Mouse (Mus musculus): ENCODE results near the gene Vamp1. TPM values are rescaled to one million over a fixed set of nuclear protein-coding genes. Genes with fewer than 3 reads are reported as not detected.

Vamp1 gene
- polyA plus RNA-seq, 1 experiment from 2014 or later = 4.2 TPM

GRCm38 (mm10) chr6:125191332-125192015 is 23.9 kb upstream of the Vamp1 start, which contains the start of the genes Ncapd2 and Mrpl51:
Gene Ncapd2 (minus strand): TSS chr6:125191701.
Gene Mrpl51 (plus strand): TSS chr6:125191801.
- peak within 1 kb of the TSS; percentile 77 for H3K4me3 ChIP-seq

DNA sequence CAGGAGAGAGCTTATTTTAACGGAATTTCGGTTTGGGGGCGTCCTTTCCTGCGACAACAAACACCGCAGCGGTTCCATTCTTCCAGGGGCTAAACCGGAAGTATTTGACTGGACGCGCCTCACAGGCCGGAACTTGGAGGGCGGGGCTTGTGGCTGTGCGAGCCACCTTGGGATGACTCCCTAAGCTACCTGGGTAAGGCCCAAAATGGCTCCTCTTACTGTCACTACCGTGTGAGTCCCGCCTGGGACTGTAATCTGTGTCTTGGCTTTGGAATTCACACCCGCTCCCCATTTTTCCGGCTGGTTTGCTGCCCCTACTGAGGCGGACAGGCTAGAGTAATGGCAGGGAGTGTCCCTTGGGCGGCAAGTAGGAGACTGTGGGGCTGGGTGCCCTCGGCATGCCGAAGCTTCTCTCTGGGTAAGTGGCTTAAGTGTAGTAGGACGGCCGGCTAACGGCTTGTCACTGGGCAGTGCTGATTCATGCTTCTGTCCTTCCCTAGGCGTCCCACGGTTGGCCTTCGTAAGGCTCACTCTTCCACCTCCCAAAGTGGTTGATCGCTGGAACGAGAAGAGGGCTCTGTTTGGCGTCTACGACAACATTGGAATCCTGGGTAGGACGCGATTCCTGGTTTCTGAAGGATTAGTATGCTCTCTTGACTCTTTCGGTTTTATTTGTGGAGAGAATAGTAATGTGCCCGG is 23.2 kb upstream of the Vamp1 start:
- peak overlapping the region; percentile 77 for H3K4me3 ChIP-seq
- WGBS = under 1% methylated on average over 34 of the region's 34 CpGs
- H3K4me1 ChIP-seq = peaks cover 50% of the 10 kb centered on the region
- H3K27ac ChIP-seq (replicated peaks) = peak overlapping the region; percentile 98
- H3K9me3 ChIP-seq (replicated peaks) = no peaks in the 10 kb centered on the region
- H3K36me3 ChIP-seq = peaks cover 54% of the 10 kb centered on the region
- no peaks in the 10 kb centered on the region for H3K27me3 ChIP-seq (ENCODE audit: low read depth, poor library complexity, severe bottlenecking)
- DNase-seq (ENCODE audit: low spot score) = peak; percentile 94

More at GRCm38 (mm10) chr6:125191332-125192015, 23.9 kb upstream of the Vamp1 start, which contains the start of the genes Ncapd2 and Mrpl51:
- WGBS = under 1% methylated on average over 54 of the region's 54 CpGs
- DNase-seq (ENCODE audit: low spot score) = peak; percentile 99
- Histone ChIP-seq H3K27me3 (ENCODE audit: low read depth, poor library complexity, severe bottlenecking) (no peaks in the 10 kb centered on the region), H3K27ac (replicated peaks) (peak within 1 kb of the TSS; percentile 98), H3K36me3 (peaks cover 61% of the 10 kb centered on the region), H3K4me1 (peaks cover 43% of the 10 kb centered on the region), H3K9me3 (replicated peaks) (no peaks in the 10 kb centered on the region)

DNA sequence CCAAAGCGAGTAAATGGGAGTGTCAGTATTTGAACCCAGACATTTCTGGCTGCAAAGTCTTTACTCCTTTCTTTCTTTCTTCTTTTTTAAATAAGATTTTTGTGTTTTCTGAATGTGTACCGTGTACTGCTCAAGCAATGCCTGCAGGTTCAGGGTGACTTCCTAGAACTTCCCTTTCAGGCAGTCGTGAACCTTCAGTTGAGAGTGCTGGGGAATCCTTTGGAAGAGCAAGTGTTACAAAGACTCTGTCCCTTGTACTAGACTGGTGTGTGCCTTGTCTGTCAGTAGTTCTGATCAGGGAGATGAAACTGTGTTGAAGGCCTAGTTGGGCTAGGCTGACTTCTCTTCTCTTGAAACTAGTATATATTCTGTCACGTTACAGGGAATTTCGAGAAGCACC is 22.5 kb upstream of the Vamp1 start:
- Histone ChIP-seq H3K9me3 (replicated peaks) (no peaks in the 10 kb centered on the region), H3K36me3 (peaks cover 48% of the 10 kb centered on the region), H3K27me3 (ENCODE audit: low read depth, poor library complexity, severe bottlenecking) (no peaks in the 10 kb centered on the region), H3K4me1 (peaks cover 54% of the 10 kb centered on the region), H3K27ac (replicated peaks) (peak overlapping the region; percentile 98), H3K4me3 (peak overlapping the region; percentile 77)
- 52% methylated on average over 5 of the region's 5 CpGs for WGBS
- no peak for DNase-seq (ENCODE audit: low spot score)

GRCm38 (mm10) chr6:125193390-125193789 is 22.0 kb upstream of the Vamp1 start:
- H3K36me3 ChIP-seq = peaks cover 42% of the 10 kb centered on the region
- DNase-seq (ENCODE audit: low spot score) = no peak
- H3K27ac ChIP-seq (replicated peaks) = no peak overlapping the region
- no peaks in the 10 kb centered on the region for H3K27me3 ChIP-seq (ENCODE audit: low read depth, poor library complexity, severe bottlenecking)
- H3K4me1 ChIP-seq = peaks cover 54% of the 10 kb centered on the region
- no peaks in the 10 kb centered on the region for H3K9me3 ChIP-seq (replicated peaks)
- 85% methylated on average over 7 of the region's 7 CpGs for WGBS
- 0 out of 2 replicates have a peak overlapping the region, but pooled peaks have one; percentile 21 for H3K4me3 ChIP-seq

DNA sequence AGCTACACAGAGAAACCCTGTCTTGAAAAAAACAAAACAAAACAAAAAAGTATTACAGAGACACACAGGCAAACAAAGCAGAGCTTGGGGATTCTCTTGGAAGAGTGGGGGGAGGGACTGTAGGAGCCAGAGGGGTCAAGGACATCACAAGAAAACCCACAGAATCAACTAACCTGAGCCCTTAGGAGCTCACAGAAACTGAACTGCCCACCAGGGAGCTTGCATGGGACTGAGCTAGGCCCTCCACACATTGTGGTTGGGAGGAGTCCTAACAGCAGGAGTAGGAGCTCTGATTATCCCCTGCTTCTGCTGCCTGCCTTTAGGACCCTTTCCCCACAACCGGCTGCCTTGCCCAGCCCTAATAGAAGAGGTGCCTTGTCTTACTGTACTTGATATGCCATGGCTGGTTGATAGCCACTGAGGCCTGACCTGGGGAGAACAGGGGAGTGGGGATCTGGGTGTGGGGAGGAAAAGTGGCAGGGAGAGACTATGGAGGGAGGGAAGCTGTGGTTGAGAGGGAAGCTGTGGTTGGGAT is 19.7 kb upstream of the Vamp1 start:
- H3K9me3 ChIP-seq (replicated peaks) = no peaks in the 10 kb centered on the region
- WGBS = 17% methylated on average over 1 of the region's 1 CpGs
- no peak for DNase-seq (ENCODE audit: low spot score)
- peaks cover 40% of the 10 kb centered on the region for H3K4me1 ChIP-seq
- peaks cover 26% of the 10 kb centered on the region for H3K36me3 ChIP-seq
- 0 out of 2 replicates have a peak overlapping the region, but pooled peaks have one; percentile 5 for H3K4me3 ChIP-seq
- H3K27ac ChIP-seq (replicated peaks) = peak overlapping the region; percentile 71
- H3K27me3 ChIP-seq (ENCODE audit: low read depth, poor library complexity, severe bottlenecking) = no peaks in the 10 kb centered on the region

DNA sequence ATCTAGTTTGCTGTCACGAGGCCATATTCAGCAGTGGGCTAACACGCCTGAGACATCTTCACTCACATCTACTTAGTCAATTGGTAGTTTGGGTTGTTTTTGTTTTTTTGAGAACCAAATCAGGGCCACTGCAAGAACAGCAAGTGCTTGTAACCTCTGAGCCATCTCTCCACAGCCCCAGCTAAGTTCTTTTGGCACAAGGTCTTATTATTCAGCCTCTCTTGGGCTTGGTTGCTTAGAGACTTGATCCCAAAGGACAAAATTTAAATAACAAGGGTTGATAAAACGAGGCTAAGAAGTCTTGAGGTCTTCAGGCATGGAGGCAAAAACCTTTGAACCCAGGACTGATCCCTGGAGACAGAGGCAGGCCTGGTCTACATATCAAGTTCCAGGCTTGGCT is 19.1 kb upstream of the Vamp1 start:
- DNase-seq (ENCODE audit: low spot score) = no peak
- peaks cover 26% of the 10 kb centered on the region for H3K36me3 ChIP-seq
- H3K9me3 ChIP-seq (replicated peaks) = no peaks in the 10 kb centered on the region
- 41% methylated on average over 3 of the region's 3 CpGs for WGBS
- 0 out of 2 replicates have a peak overlapping the region, but pooled peaks have one; percentile 50 for H3K27ac ChIP-seq (replicated peaks)
- no peaks in the 10 kb centered on the region for H3K27me3 ChIP-seq (ENCODE audit: low read depth, poor library complexity, severe bottlenecking)
- H3K4me1 ChIP-seq = peaks cover 40% of the 10 kb centered on the region
- H3K4me3 ChIP-seq = no peak overlapping the region

GRCm38 (mm10) chr6:125197166-125197565 is 18.2 kb upstream of the Vamp1 start:
- H3K4me3 ChIP-seq = no peak overlapping the region
- peaks cover 26% of the 10 kb centered on the region for H3K36me3 ChIP-seq
- 0 out of 2 replicates have a peak overlapping the region, but pooled peaks have one; percentile 50 for H3K27ac ChIP-seq (replicated peaks)
- H3K27me3 ChIP-seq (ENCODE audit: low read depth, poor library complexity, severe bottlenecking) = no peaks in the 10 kb centered on the region
- H3K9me3 ChIP-seq (replicated peaks) = no peaks in the 10 kb centered on the region
- DNase-seq (ENCODE audit: low spot score) = no peak
- 85% methylated on average over 5 of the region's 5 CpGs for WGBS
- peaks cover 40% of the 10 kb centered on the region for H3K4me1 ChIP-seq

GRCm38 (mm10) chr6:125210436-125210835 is 4.9 kb upstream of the Vamp1 start:
- Histone ChIP-seq H3K9me3 (replicated peaks) (no peaks in the 10 kb centered on the region), H3K36me3 (no peaks in the 10 kb centered on the region), H3K27me3 (ENCODE audit: low read depth, poor library complexity, severe bottlenecking) (peaks cover 19% of the 10 kb centered on the region; the same call in 1 of the 2 replicates), H3K27ac (replicated peaks) (no peak overlapping the region), H3K4me1 (peaks cover 3% of the 10 kb centered on the region; the same call in 1 of the 2 replicates), H3K4me3 (no peak overlapping the region)
- no peak for DNase-seq (ENCODE audit: low spot score)
- WGBS = 64% methylated on average over 1 of the region's 1 CpGs

DNA sequence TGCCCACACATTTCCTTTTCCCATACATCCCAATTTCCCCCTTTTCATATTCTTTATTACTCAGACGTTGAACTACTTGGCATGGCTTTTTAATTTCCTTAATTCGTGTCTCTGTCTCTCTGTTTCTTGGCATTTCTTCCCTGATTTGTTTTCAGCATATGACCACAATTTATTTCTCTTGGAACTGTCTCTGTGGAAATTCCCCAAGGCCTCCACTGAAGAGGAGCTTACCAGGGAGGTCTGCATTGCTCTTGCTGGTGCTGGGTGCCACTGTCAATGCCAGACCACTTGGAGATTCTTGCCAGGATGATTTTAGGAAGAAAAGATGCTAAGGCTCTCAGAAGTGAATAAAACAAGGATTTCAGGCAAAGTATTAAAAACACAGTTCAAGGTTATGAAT is 2.7 kb upstream of the Vamp1 start:
- Histone ChIP-seq H3K27ac (replicated peaks) (no peak overlapping the region), H3K27me3 (ENCODE audit: low read depth, poor library complexity, severe bottlenecking) (peaks cover 27% of the 10 kb centered on the region), H3K9me3 (replicated peaks) (no peaks in the 10 kb centered on the region), H3K4me1 (peaks cover 14% of the 10 kb centered on the region), H3K36me3 (no peaks in the 10 kb centered on the region), H3K4me3 (no peak overlapping the region)
- no peak for DNase-seq (ENCODE audit: low spot score)
- WGBS = 61% methylated on average over 2 of the region's 2 CpGs

DNA sequence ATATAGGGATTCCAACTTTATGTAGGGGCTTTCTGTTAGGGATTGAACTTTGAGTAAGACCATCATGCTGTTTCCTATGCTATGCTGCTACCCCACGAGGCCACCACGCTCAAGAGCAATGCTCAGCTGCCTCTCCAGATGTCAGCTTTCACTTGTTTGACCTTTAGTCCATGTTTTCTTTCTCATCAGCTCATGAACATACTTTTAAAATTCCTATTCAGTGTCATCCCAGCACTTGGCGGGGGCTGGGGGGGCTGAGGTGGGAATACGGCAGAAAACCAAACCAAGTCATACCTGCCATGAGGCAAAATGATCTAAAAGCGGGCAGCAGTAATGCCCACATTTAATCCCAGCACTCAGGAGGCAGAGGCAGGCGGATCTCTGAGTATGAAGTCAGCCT is 2.2 kb upstream of the Vamp1 start:
- H3K9me3 ChIP-seq (replicated peaks) = no peaks in the 10 kb centered on the region
- H3K27ac ChIP-seq (replicated peaks) = no peak overlapping the region
- peaks cover 14% of the 10 kb centered on the region for H3K4me1 ChIP-seq
- 72% methylated on average over 6 of the region's 6 CpGs for WGBS
- peaks cover 27% of the 10 kb centered on the region for H3K27me3 ChIP-seq (ENCODE audit: low read depth, poor library complexity, severe bottlenecking)
- H3K4me3 ChIP-seq = no peak overlapping the region
- no peak for DNase-seq (ENCODE audit: low spot score)
- no peaks in the 10 kb centered on the region for H3K36me3 ChIP-seq

DNA sequence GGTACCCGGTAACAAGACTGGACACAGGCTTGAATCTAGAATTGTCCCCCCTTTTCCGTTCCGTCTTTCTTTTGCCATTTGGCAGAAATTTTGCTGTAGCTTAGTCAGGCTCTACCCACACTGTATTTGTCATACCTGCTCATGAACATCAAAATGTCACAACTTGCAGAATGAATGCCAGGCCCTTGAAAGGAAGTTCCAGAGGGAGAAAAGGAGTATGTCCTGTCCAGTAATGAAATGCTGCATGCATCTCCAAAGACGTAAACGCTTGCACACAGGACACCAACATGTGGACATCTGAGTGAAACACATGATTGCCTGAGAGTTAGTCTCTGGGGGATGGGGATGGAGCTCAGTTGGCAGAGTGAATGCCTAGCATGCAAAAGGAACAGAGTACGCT is 1.6 kb upstream of the Vamp1 start:
- Histone ChIP-seq H3K9me3 (replicated peaks) (no peaks in the 10 kb centered on the region), H3K36me3 (no peaks in the 10 kb centered on the region), H3K4me1 (peaks cover 14% of the 10 kb centered on the region), H3K4me3 (no peak overlapping the region), H3K27ac (replicated peaks) (no peak overlapping the region), H3K27me3 (ENCODE audit: low read depth, poor library complexity, severe bottlenecking) (peaks cover 27% of the 10 kb centered on the region)
- no peak for DNase-seq (ENCODE audit: low spot score)
- 78% methylated on average over 6 of the region's 6 CpGs for WGBS

DNA sequence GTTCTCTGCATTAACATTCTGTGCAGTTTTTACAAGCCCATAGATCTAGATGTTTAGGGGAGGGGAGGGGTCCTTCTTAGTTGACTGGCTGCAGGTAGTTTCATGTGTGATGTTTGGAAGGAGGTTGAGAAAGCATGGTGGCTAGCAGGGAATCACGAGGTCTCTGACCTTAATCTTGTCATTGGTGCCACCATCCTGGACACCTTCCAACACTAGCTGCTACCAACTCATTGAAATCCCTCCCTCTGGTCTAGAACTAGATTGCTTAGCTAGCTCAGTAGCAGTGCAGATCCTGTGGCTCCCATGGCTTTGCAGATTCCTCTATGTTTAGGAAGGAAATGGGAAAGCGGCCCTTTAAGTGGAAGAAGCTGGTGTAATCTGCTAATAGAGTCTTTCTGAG is 1.5 kb downstream of the Vamp1 start:
- Histone ChIP-seq H3K4me1 (peaks cover 16% of the 10 kb centered on the region), H3K27ac (replicated peaks) (no peak overlapping the region), H3K4me3 (no peak overlapping the region), H3K27me3 (ENCODE audit: low read depth, poor library complexity, severe bottlenecking) (peaks cover 24% of the 10 kb centered on the region), H3K36me3 (peaks cover 7% of the 10 kb centered on the region; the same call in 1 of the 2 replicates), H3K9me3 (replicated peaks) (no peaks in the 10 kb centered on the region)
- WGBS = 80% methylated on average over 2 of the region's 2 CpGs
- DNase-seq (ENCODE audit: low spot score) = no peak

All from midbrain, embryonic 10.5 days (tissue).